Mouse (Mus musculus) urinary bladder, postnatal 36 days (tissue): Measurements from ENCODE around the gene Ipo9.

Experiments used
- DNase-seq, 2 experiments: peaks; one replicate each; pipeline ENCODE4 v3.0.0; 2022; ENCODE audit warnings: low spot score in 2 of 2, mixed read lengths in 1 of 2

Gene Ipo9

GRCm38 (mm10) chr1:135429901-135430668 is at the start of gene Ipo9:
Ipo9 (minus strand) TSS chr1:135430499.
- peak; percentile 86 to 91 for DNase-seq

GRCm38 (mm10) chr1:135475571-135475895 is 45.2 kb upstream of the Ipo9 start:
- no peak for DNase-seq

GRCm38 (mm10) chr1:135474861-135475570 is 44.7 kb upstream of the Ipo9 start:
- DNase-seq: peak in 1 of 2 experiments; percentile 22

- DNase-seq: no peak
These were observed 42.2 kb upstream of the Ipo9 start for GRCm38 (mm10) chr1:135472536-135472935.

- no peak for DNase-seq
These were observed 41.4 kb upstream of the Ipo9 start for GRCm38 (mm10) chr1:135471742-135472141.

- no peak for DNase-seq
These were observed 40.2 kb upstream of the Ipo9 start for GRCm38 (mm10) chr1:135470546-135470945.

GRCm38 (mm10) chr1:135467462-135467861 is 37.2 kb upstream of the Ipo9 start:
- no peak for DNase-seq

- peak; percentile 35 to 52 for DNase-seq
These were observed 36.6 kb upstream of the Ipo9 start for GRCm38 (mm10) chr1:135466935-135467334.

- DNase-seq: no peak
These were observed 35.4 kb upstream of the Ipo9 start for GRCm38 (mm10) chr1:135465734-135466133.

- DNase-seq: no peak
These were observed 32.4 kb upstream of the Ipo9 start for GRCm38 (mm10) chr1:135462736-135463135.

GRCm38 (mm10) chr1:135462304-135462703 is 32.0 kb upstream of the Ipo9 start:
- DNase-seq: peak in 1 of 2 experiments; percentile 33

- peak; percentile 46 to 65 for DNase-seq
These were observed 30.9 kb upstream of the Ipo9 start for GRCm38 (mm10) chr1:135461097-135461730.

GRCm38 (mm10) chr1:135460521-135460920 is 30.2 kb upstream of the Ipo9 start:
- no peak for DNase-seq

GRCm38 (mm10) chr1:135457860-135458259 is 27.6 kb upstream of the Ipo9 start:
- no peak for DNase-seq

GRCm38 (mm10) chr1:135452259-135452658 is 22.0 kb upstream of the Ipo9 start:
- no peak for DNase-seq

GRCm38 (mm10) chr1:135451419-135451818 is 21.1 kb upstream of the Ipo9 start:
- no peak for DNase-seq

GRCm38 (mm10) chr1:135449876-135450275 is 19.6 kb upstream of the Ipo9 start:
- no peak for DNase-seq

- DNase-seq: no peak
These were observed 18.6 kb upstream of the Ipo9 start for GRCm38 (mm10) chr1:135448940-135449339.

GRCm38 (mm10) chr1:135443506-135443905 is 13.2 kb upstream of the Ipo9 start:
- no peak for DNase-seq

GRCm38 (mm10) chr1:135441861-135442260 is 11.6 kb upstream of the Ipo9 start:
- DNase-seq: no peak

GRCm38 (mm10) chr1:135440986-135441385 is 10.7 kb upstream of the Ipo9 start:
- DNase-seq: no peak

- DNase-seq: no peak
These were observed 8.5 kb upstream of the Ipo9 start for GRCm38 (mm10) chr1:135438801-135439200.

- no peak for DNase-seq
These were observed 5.5 kb upstream of the Ipo9 start for GRCm38 (mm10) chr1:135435823-135436222.
